Mouse (Mus musculus) heart, embryonic 15.5 days (tissue): Measurements from ENCODE around the gene Slc45a2. TPM values are rescaled to one million over a fixed set of nuclear protein-coding genes. Genes with fewer than 3 reads are reported as not detected.
"Not testable (repeated sequence)": the region's sequence is repeated elsewhere in the genome, so short reads cannot be mapped to it uniquely, and the experiment has no call there.

Source experiments
- ATAC-seq: fragments of 200-750 bp; cut with Nextera tagmentation; replicated peaks from 2 replicates; pipeline ENCODE4 v1.8.0; 2017; ENCODE audit warnings: low read depth, moderate TSS enrichment; ENCODE audit not compliant: insufficient number of reproducible peaks, insufficient read depth, low FRiP score
- H3K27ac ChIP-seq: fragments of 300-500 bp; sonication (generic); 2 replicates; pipeline ENCODE4 v1.5.1; 2015; ENCODE audit warnings: mild to moderate bottlenecking, inconsistent platforms
- H3K27me3 ChIP-seq: fragments of 300-500 bp; sonication (generic); 2 replicates; pipeline ENCODE4 v1.6.1; 2015; ENCODE audit warnings: inconsistent platforms
- H3K36me3 ChIP-seq: fragments of 300-500 bp; sonication (generic); 2 replicates; pipeline ENCODE4 v1.6.1; 2015; ENCODE audit warnings: mild to moderate bottlenecking, inconsistent platforms
- H3K4me1 ChIP-seq: fragments of 300-500 bp; sonication (generic); replicated peaks from 2 replicates; pipeline ENCODE4 v1.6.1; 2015; ENCODE audit warnings: inconsistent platforms
- H3K4me2 ChIP-seq: fragments of 300-500 bp; sonication (generic); 2 replicates; pipeline ENCODE4 v1.6.1; 2015; ENCODE audit warnings: inconsistent platforms, mild to moderate bottlenecking, moderate library complexity
- H3K4me3 ChIP-seq: fragments of 300-500 bp; sonication (generic); 2 replicates; pipeline ENCODE4 v1.5.1; 2015; ENCODE audit warnings: mild to moderate bottlenecking, inconsistent platforms
- H3K9ac ChIP-seq: fragments of 300-500 bp; sonication (generic); 2 replicates; pipeline ENCODE4 v1.6.1; 2015; ENCODE audit warnings: mild to moderate bottlenecking, inconsistent platforms
- H3K9me3 ChIP-seq: fragments of 300-500 bp; sonication (generic); replicated peaks from 2 replicates; pipeline ENCODE4 v1.6.1; 2016; ENCODE audit warnings: inconsistent platforms
- WGBS: fragments of 180-500 bp; shearing (Covaris S2); methylation state at CpG from one replicate; pipeline ENCODE4 v1.1.7; 2015; ENCODE audit warnings: mixed read lengths; 5-methylcytosine and 5-hydroxymethylcytosine counted together
- polyA plus RNA-seq: library from polyadenylated mRNA; unstranded; fragments of >200 nt; fragmentation: Nextera tagmentation; extraction: Ambion mirVana; gene quantifications from 2 replicates; pipeline ENCODE4 v1.2.1, GENCODE M21; 2015

Slc45a2 gene
- polyA plus RNA-seq, 1 experiment from 2014 or later = 0.13 TPM

GRCm38 (mm10) chr15:10970777-10971176 lies 29.7 kb upstream of the Slc45a2 start:
- Histone ChIP-seq H3K36me3 (no peaks in the 10 kb centered on the region), H3K27ac (no peak overlapping the region), H3K4me2 (no peak overlapping the region), H3K4me1 (no peaks in the 10 kb centered on the region), H3K9me3 (no peaks in the 10 kb centered on the region), H3K9ac (no peak overlapping the region), H3K27me3 (no peaks in the 10 kb centered on the region), H3K4me3 (no peak overlapping the region)
- ATAC-seq = no peak
- whole genome bisulfite sequencing = 76% methylated on average over 5 of the region's 5 CpGs

DNA sequence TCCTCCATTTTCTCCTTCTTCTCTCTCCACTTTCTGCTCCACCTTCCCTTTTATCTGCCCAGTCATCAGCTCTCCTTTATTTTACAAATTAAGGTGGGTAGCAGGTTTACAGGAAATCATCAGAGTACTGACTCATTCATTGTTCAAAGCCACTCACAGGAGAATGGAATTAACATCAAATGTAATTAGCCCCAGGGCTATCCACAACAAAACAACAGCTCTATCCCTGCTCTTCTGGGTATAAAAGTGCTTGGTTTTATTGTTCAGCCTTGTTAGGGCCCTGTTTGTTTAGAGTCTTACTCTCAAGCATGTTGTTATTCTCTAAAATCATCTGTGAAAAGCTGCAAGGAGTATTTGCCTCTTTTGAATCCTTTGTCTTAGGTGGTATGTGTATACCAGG lies 23.4 kb upstream of the Slc45a2 start:
- Histone ChIP-seq H3K27ac (no peak overlapping the region), H3K9me3 (no peaks in the 10 kb centered on the region), H3K27me3 (no peaks in the 10 kb centered on the region), H3K4me3 (no peak overlapping the region), H3K9ac (no peak overlapping the region), H3K4me2 (no peak overlapping the region), H3K36me3 (no peaks in the 10 kb centered on the region), H3K4me1 (0 out of 2 replicates have a peak, but pooled peaks cover 3% of the 10 kb centered on the region)
- no peak for ATAC-seq

DNA sequence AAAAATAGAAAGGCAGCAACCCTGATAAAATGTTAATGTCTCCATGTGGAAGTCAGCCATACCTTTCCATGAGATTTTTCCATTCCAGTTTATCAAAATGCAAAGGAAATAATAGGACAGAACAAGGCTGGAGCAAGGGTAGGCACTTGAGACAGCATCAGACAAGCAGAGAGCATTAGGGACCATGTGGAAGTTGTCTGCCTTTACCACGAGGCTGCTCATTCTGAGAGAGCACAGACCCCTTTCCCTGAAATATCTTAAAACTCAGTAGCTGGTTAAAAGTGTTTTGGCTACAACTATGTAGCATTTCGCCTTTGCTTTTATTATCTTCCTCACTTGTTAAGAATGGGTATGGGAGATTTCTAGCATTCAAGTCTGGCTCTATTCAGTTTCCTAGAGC lies 19.8 kb upstream of the Slc45a2 start:
- ATAC-seq = no peak
- H3K4me1 ChIP-seq = peaks cover 5% of the 10 kb centered on the region; the same call in 1 of the 2 replicates
- H3K9me3 ChIP-seq = no peaks in the 10 kb centered on the region
- no peaks in the 10 kb centered on the region for H3K36me3 ChIP-seq
- peak overlapping the region; percentile 61 for H3K4me2 ChIP-seq
- WGBS = 61% methylated on average over 2 of the region's 2 CpGs
- H3K4me3 ChIP-seq = peak overlapping the region; percentile 71
- no peaks in the 10 kb centered on the region for H3K27me3 ChIP-seq
- no peak overlapping the region for H3K9ac ChIP-seq
- no peak overlapping the region for H3K27ac ChIP-seq

GRCm38 (mm10) chr15:10981377-10982063 lies 19.0 kb upstream of the Slc45a2 start, which contains the start of gene Amacr:
Amacr (plus strand) TSS chr15:10981756.
- H3K36me3 ChIP-seq = no peaks in the 10 kb centered on the region
- H3K4me1 ChIP-seq = peaks cover 5% of the 10 kb centered on the region; the same call in 1 of the 2 replicates
- H3K27me3 ChIP-seq = no peaks in the 10 kb centered on the region
- peak within 1 kb of the TSS; percentile 96 for H3K27ac ChIP-seq
- under 1% methylated on average over 52 of the region's 52 CpGs for WGBS
- H3K9me3 ChIP-seq = no peaks in the 10 kb centered on the region
- H3K4me3 ChIP-seq = peak within 1 kb of the TSS; percentile 71
- peak within 1 kb of the TSS; percentile 61 for H3K4me2 ChIP-seq
- peak within 1 kb of the TSS; percentile 80 for H3K9ac ChIP-seq
- ATAC-seq = peak; percentile 100

DNA sequence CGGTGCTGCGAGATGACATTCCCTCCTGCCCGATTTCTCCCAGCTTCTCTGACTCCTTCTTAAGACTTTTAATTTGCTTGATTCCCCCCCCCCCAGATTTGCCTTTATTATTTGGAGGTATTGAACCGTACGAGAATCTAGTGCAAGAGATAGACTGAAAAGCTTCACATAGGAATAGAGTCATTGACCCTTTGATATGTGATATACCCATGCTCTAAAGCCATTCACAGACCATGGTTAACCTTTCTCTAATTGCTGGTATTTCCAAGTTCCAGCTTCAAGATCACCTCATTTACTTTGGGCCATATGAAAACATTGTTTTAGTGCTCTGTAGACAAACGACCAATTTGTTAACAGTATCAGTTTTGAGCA lies 18.5 kb upstream of the Slc45a2 start:
- H3K4me1 ChIP-seq = peaks cover 5% of the 10 kb centered on the region; the same call in 1 of the 2 replicates
- peak overlapping the region; percentile 71 for H3K4me3 ChIP-seq
- peak overlapping the region; percentile 61 for H3K4me2 ChIP-seq
- 3% methylated on average over 6 of the region's 6 CpGs for WGBS
- H3K36me3 ChIP-seq = no peaks in the 10 kb centered on the region
- peak overlapping the region; percentile 80 for H3K9ac ChIP-seq
- no peak for ATAC-seq
- H3K9me3 ChIP-seq = no peaks in the 10 kb centered on the region
- H3K27ac ChIP-seq = peak overlapping the region; percentile 96
- no peaks in the 10 kb centered on the region for H3K27me3 ChIP-seq

DNA sequence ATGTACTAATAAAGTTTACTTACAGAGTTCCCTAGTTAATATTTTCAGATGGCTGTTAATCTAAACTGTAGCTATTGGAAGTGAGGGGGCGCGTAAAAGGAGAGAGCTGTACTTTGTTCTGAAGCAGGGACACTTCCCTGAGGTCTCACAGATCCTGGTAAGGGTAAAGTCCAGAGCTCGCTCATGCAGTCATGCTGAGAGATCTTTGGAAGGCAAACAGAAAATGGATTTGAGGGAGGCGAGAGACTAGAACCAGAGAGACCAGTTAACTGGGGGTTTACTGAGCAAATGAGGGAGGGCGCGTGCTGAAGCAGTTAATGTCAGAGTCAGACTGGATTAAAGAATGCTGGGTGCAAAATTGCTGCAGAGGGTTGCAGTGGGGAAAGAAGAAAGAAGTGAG lies 14.8 kb upstream of the Slc45a2 start:
- 80% methylated on average over 6 of the region's 6 CpGs for WGBS
- ATAC-seq = no peak
- H3K4me1 ChIP-seq = peaks cover 5% of the 10 kb centered on the region; the same call in 1 of the 2 replicates

DNA sequence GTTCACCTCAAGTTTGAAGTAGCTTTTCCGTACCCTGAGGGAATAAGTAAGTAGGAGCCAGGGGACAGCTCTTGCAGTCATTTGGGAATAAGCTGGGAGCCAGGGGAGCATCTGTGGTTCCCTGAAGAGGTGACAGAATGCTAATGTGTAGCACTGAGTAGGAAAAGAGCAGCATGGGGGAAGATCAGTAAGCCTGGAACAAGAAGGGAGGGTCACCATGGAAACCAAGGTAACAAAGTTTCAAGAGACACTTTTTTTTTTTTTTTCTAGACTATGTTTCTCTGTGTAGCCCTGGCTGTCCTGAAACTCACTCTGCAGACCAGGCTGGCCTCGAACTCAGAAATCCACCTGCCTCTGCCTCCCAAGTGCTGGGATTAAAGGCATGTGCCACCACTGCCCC lies 14.0 kb upstream of the Slc45a2 start:
- H3K27me3 ChIP-seq, H3K4me1 ChIP-seq, H3K9ac ChIP-seq, H3K9me3 ChIP-seq, H3K4me3 ChIP-seq, H3K27ac ChIP-seq, H3K4me2 ChIP-seq, H3K36me3 ChIP-seq, ATAC-seq: not testable (repeated sequence)
- WGBS = 81% methylated on average over 2 of the region's 2 CpGs

More for the DNA sequence above, 14.8 kb upstream of the Slc45a2 start:
- no peaks in the 10 kb centered on the region for H3K36me3 ChIP-seq
- no peak overlapping the region for H3K4me3 ChIP-seq
- no peaks in the 10 kb centered on the region for H3K9me3 ChIP-seq
- no peak overlapping the region for H3K4me2 ChIP-seq
- H3K27ac ChIP-seq = no peak overlapping the region
- no peak overlapping the region for H3K9ac ChIP-seq
- H3K27me3 ChIP-seq = no peaks in the 10 kb centered on the region

- ATAC-seq = no peak
- Histone ChIP-seq H3K4me1 (no peaks in the 10 kb centered on the region), H3K4me2 (no peak overlapping the region), H3K27ac (no peak overlapping the region), H3K9me3 (no peaks in the 10 kb centered on the region), H3K4me3 (no peak overlapping the region), H3K27me3 (no peaks in the 10 kb centered on the region), H3K9ac (no peak overlapping the region), H3K36me3 (peaks cover 6% of the 10 kb centered on the region; the same call in 1 of the 2 replicates)
- WGBS = 39% methylated on average over 2 of the region's 2 CpGs
Observed at GRCm38 (mm10) chr15:10990411-10990810, 10.1 kb upstream of the Slc45a2 start.

- Histone ChIP-seq H3K9me3 (no peaks in the 10 kb centered on the region), H3K27me3 (no peaks in the 10 kb centered on the region), H3K4me2 (no peak overlapping the region), H3K4me1 (no peaks in the 10 kb centered on the region), H3K9ac (no peak overlapping the region), H3K36me3 (peaks cover 6% of the 10 kb centered on the region; the same call in 1 of the 2 replicates), H3K4me3 (no peak overlapping the region), H3K27ac (no peak overlapping the region)
- 95% methylated on average over 1 of the region's 1 CpGs for WGBS
- ATAC-seq = no peak
Observed at GRCm38 (mm10) chr15:10991566-10991965, 9.0 kb upstream of the Slc45a2 start.

GRCm38 (mm10) chr15:10999832-11000231 lies 689 bp upstream of the Slc45a2 start:
- 0 out of 2 replicates have a peak overlapping the region, but pooled peaks have one; percentile 3 for H3K4me2 ChIP-seq
- no peaks in the 10 kb centered on the region for H3K4me1 ChIP-seq
- H3K4me3 ChIP-seq = no peak overlapping the region
- no peak overlapping the region for H3K9ac ChIP-seq
- no peaks in the 10 kb centered on the region for H3K9me3 ChIP-seq
- peaks cover 4% of the 10 kb centered on the region; the same call in 1 of the 2 replicates for H3K36me3 ChIP-seq
- WGBS = 41% methylated on average over 5 of the region's 5 CpGs
- no peak for ATAC-seq
- no peaks in the 10 kb centered on the region for H3K27me3 ChIP-seq
- H3K27ac ChIP-seq = no peak overlapping the region

- Histone ChIP-seq H3K27ac (no peak overlapping the region), H3K4me3 (no peak overlapping the region), H3K9ac (no peak overlapping the region), H3K4me2 (no peak overlapping the region), H3K36me3 (no peaks in the 10 kb centered on the region), H3K9me3 (no peaks in the 10 kb centered on the region), H3K4me1 (no peaks in the 10 kb centered on the region), H3K27me3 (no peaks in the 10 kb centered on the region)
- no peak for ATAC-seq
- WGBS = 87% methylated on average over 4 of the region's 4 CpGs
Observed at GRCm38 (mm10) chr15:11003791-11004190, 3.3 kb downstream of the Slc45a2 start.

DNA sequence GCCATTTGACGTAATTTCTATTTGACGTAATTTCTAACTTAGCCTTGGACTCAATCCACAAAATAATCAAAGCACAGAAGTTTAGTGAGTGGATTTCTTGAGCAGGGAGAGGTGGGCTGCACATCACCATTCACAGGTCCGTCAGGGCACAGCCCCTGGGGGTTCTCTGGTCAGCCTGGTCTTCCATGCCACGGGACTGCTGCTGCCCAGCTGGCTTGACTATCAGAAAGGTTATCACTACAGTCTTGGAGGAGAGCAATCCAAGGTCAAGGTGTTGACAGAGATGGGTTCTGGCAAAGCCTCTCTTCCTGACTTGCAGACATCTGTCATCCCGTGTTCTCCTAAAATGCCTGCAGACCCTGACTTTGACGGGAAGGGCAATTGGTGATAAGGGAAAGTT lies 4.1 kb downstream of the Slc45a2 start:
- ATAC-seq = no peak
- H3K4me3 ChIP-seq = no peak overlapping the region
- 42% methylated on average over 6 of the region's 6 CpGs for WGBS
- no peak overlapping the region for H3K9ac ChIP-seq
- H3K4me1 ChIP-seq = no peaks in the 10 kb centered on the region
- no peaks in the 10 kb centered on the region for H3K36me3 ChIP-seq
- H3K4me2 ChIP-seq = no peak overlapping the region
- H3K27me3 ChIP-seq = no peaks in the 10 kb centered on the region
- H3K9me3 ChIP-seq = no peaks in the 10 kb centered on the region
- no peak overlapping the region for H3K27ac ChIP-seq
